Mouse (Mus musculus) lung, embryonic 16.5 days (tissue): ENCODE measurements around the gene Pitpnb. TPM values are rescaled to one million over a fixed set of nuclear protein-coding genes. Genes with fewer than 3 reads are reported as not detected.
A peak's percentile ranks its signal among the peaks of the same experiment; 100 is the strongest.

Source experiments
- ATAC-seq: fragments of 200-750 bp; cut with Nextera tagmentation; 2 replicates; pipeline ENCODE4 v1.8.0; 2017; ENCODE audit warnings: low read depth, mild to moderate bottlenecking, moderate library complexity
- H3K27ac ChIP-seq: fragments of 300-500 bp; sonication (generic); 2 replicates; pipeline ENCODE4 v1.5.1; 2014; ENCODE audit warnings: mild to moderate bottlenecking, control low read depth, low read length
- H3K27me3 ChIP-seq: fragments of 300-500 bp; sonication (generic); 2 replicates; pipeline ENCODE4 v1.6.1; 2014; ENCODE audit warnings: low read depth, low read length, mixed read lengths; ENCODE audit not compliant: control insufficient read depth, insufficient read depth
- H3K36me3 ChIP-seq: fragments of 300-500 bp; sonication (generic); 2 replicates; pipeline ENCODE4 v1.6.1; 2014; ENCODE audit warnings: low read length; ENCODE audit not compliant: control insufficient read depth, insufficient read depth
- H3K4me1 ChIP-seq: fragments of 300-500 bp; sonication (generic); replicated peaks from 2 replicates; pipeline ENCODE4 v1.6.1; 2014; ENCODE audit warnings: low read length, mixed read lengths; ENCODE audit not compliant: control insufficient read depth, insufficient read depth
- H3K4me2 ChIP-seq: fragments of 300-500 bp; sonication (generic); 2 replicates; pipeline ENCODE4 v1.6.1; 2014; ENCODE audit warnings: low read depth, low read length, control low read depth
- H3K4me3 ChIP-seq: fragments of 300-500 bp; sonication (generic); 2 replicates; pipeline ENCODE4 v1.5.1; 2014; ENCODE audit warnings: mild to moderate bottlenecking, low read length, control low read depth
- H3K9ac ChIP-seq: fragments of 300-500 bp; sonication (generic); 2 replicates; pipeline ENCODE4 v1.6.1; 2014; ENCODE audit warnings: low read length, control low read depth
- H3K9me3 ChIP-seq: fragments of 300-500 bp; sonication (generic); 2 replicates; pipeline ENCODE4 v1.6.1; 2016; ENCODE audit warnings: low read length; ENCODE audit not compliant: control insufficient read depth
- WGBS: fragments of 180-500 bp; shearing (Covaris S2); extraction: QIAGEN DNeasy Blood & Tissue Kit; methylation state at CpG from one replicate; pipeline ENCODE4 v1.1.7; 2014; 5-methylcytosine and 5-hydroxymethylcytosine counted together
- polyA plus RNA-seq: library from polyadenylated mRNA; unstranded; fragments of >200 nt; fragmentation: Nextera tagmentation; extraction: Ambion mirVana; gene quantifications from 2 replicates; pipeline ENCODE4 v1.2.1, GENCODE M21; 2015

The Pitpnb gene
- polyA plus RNA-seq, 1 experiment from 2014 or later = 104 TPM

- Histone ChIP-seq H3K9me3 (no peaks in the 10 kb centered on the region), H3K4me3 (no peak overlapping the region), H3K36me3 (no peaks in the 10 kb centered on the region), H3K4me2 (no peak overlapping the region), H3K9ac (no peak overlapping the region), H3K4me1 (peaks cover 35% of the 10 kb centered on the region), H3K27ac (no peak overlapping the region), H3K27me3 (peaks cover 12% of the 10 kb centered on the region)
- no peak for ATAC-seq
- 52% methylated on average over 4 of the region's 4 CpGs for WGBS
Measured at GRCm38 (mm10) chr5:111414770-111415249, 84.2 kb downstream of the Pitpnb start.

GRCm38 (mm10) chr5:111415575-111415974 is 85.0 kb downstream of the Pitpnb start:
- peak overlapping the region; percentile 79; the same call in 1 of the 2 replicates for H3K9ac ChIP-seq

GRCm38 (mm10) chr5:111416048-111416447 is 85.5 kb downstream of the Pitpnb start:
- peaks cover 39% of the 10 kb centered on the region for H3K4me1 ChIP-seq
- H3K27ac ChIP-seq = no peak overlapping the region
- H3K36me3 ChIP-seq = no peaks in the 10 kb centered on the region
- H3K4me2 ChIP-seq = peak overlapping the region; percentile 100
- ATAC-seq = no peak
- peak overlapping the region; percentile 80 for H3K4me3 ChIP-seq
- H3K9ac ChIP-seq = peak overlapping the region; percentile 79
- peaks cover 22% of the 10 kb centered on the region for H3K27me3 ChIP-seq
- no peaks in the 10 kb centered on the region for H3K9me3 ChIP-seq
- WGBS = 1% methylated on average over 13 of the region's 13 CpGs

More at GRCm38 (mm10) chr5:111415575-111415974, 85.0 kb downstream of the Pitpnb start:
- Histone ChIP-seq H3K27ac (no peak overlapping the region), H3K9me3 (no peaks in the 10 kb centered on the region), H3K36me3 (no peaks in the 10 kb centered on the region), H3K4me1 (peaks cover 39% of the 10 kb centered on the region), H3K4me3 (peak overlapping the region; percentile 80), H3K4me2 (peak overlapping the region; percentile 100), H3K27me3 (peaks cover 20% of the 10 kb centered on the region)
- no peak for ATAC-seq
- WGBS = 3% methylated on average over 14 of the region's 14 CpGs

GRCm38 (mm10) chr5:111416591-111417374 is 86.2 kb downstream of the Pitpnb start, which contains the start of gene Mn1:
Mn1 (plus strand) TSS chr5:111417362.
- Histone ChIP-seq H3K9ac (peak within 1 kb of the TSS; percentile 87), H3K4me2 (peak within 1 kb of the TSS; percentile 100), H3K9me3 (no peaks in the 10 kb centered on the region), H3K4me1 (peaks cover 41% of the 10 kb centered on the region), H3K27me3 (peaks cover 22% of the 10 kb centered on the region), H3K4me3 (peak within 1 kb of the TSS; percentile 80), H3K27ac (peak within 1 kb of the TSS; percentile 84), H3K36me3 (no peaks in the 10 kb centered on the region)
- WGBS = under 1% methylated on average over 71 of the region's 88 CpGs
- peak; percentile 93 for ATAC-seq

- WGBS = under 1% methylated on average over 80 of the region's 105 CpGs
- Histone ChIP-seq H3K4me1 (peaks cover 44% of the 10 kb centered on the region), H3K27me3 (peaks cover 22% of the 10 kb centered on the region), H3K27ac (peak overlapping the region; percentile 61), H3K36me3 (no peaks in the 10 kb centered on the region), H3K9me3 (no peaks in the 10 kb centered on the region), H3K4me2 (peak overlapping the region; percentile 100), H3K4me3 (peak overlapping the region; percentile 80), H3K9ac (peak overlapping the region; percentile 87)
- 0 out of 2 replicates have a peak, but pooled peaks have one; percentile 5 for ATAC-seq
Measured at GRCm38 (mm10) chr5:111417378-111418131, 87.0 kb downstream of the Pitpnb start.

- H3K27ac ChIP-seq = no peak overlapping the region
- H3K9ac ChIP-seq = peak overlapping the region; percentile 87
- no peak for ATAC-seq
- H3K4me3 ChIP-seq = peak overlapping the region; percentile 80
- WGBS = 2% methylated on average over 62 of the region's 63 CpGs
- H3K4me1 ChIP-seq = peaks cover 44% of the 10 kb centered on the region
- H3K9me3 ChIP-seq = no peaks in the 10 kb centered on the region
- peak overlapping the region; percentile 100 for H3K4me2 ChIP-seq
- H3K36me3 ChIP-seq = no peaks in the 10 kb centered on the region
- peaks cover 22% of the 10 kb centered on the region for H3K27me3 ChIP-seq
Measured at GRCm38 (mm10) chr5:111418202-111419120, 87.9 kb downstream of the Pitpnb start.

GRCm38 (mm10) chr5:111419121-111419881 is 88.7 kb downstream of the Pitpnb start:
- Histone ChIP-seq H3K36me3 (no peaks in the 10 kb centered on the region), H3K4me3 (peak overlapping the region; percentile 80), H3K27me3 (peaks cover 22% of the 10 kb centered on the region), H3K4me2 (peak overlapping the region; percentile 100), H3K4me1 (peaks cover 47% of the 10 kb centered on the region), H3K9ac (peak overlapping the region; percentile 87), H3K27ac (no peak overlapping the region), H3K9me3 (no peaks in the 10 kb centered on the region)
- ATAC-seq = no peak
- 18% methylated on average over 38 of the region's 42 CpGs for WGBS
